Mouse (Mus musculus) spleen, postnatal 36 days (tissue): ENCODE results near the gene Trim38.

Source experiments
- DNase-seq, 2 experiments: peaks; one replicate each; pipeline ENCODE4 v3.0.0; 2022; ENCODE audit warnings: low spot score in 2 of 2, mixed read lengths in 1 of 2

Gene Trim38

DNA sequence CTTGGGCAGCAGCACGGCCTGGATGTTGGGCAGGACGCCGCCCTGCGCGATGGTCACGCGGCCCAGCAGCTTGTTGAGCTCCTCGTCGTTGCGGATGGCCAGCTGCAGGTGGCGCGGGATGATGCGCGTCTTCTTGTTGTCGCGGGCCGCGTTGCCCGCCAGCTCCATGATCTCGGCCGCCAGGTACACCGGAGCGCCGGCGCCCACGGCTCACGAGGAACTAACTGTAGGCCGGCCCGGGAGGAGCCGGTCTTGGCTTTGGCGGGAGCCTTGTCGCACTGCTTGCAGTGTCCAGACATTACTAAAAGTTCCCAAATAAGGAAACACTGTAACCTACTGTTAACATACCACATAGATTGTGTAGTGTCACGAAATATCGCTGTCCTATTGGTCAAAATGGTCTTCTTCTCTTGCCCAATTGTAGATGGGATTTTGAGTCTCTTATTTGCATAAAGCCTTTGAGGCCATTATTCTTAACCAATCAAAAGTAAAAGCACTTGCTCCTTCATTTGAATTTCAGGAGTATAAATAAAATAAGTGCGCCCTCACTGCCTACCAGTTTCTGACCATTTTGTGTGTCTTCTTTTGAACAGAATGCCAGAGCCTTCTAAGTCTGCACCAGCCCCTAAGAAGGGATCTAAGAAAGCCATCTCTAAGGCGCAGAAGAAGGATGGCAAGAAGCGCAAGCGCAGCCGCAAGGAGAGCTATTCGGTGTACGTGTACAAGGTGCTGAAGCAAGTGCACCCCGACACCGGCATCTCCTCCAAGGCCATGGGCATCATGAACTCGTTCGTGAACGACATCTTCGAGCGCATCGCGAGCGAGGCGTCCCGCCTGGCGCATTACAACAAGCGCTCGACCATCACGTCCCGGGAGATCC is 23.3 kb upstream of the Trim38 start, which contains the start of gene Hist1h2bb:
Gene Hist1h2bb, plus strand, starts transcription at position 534 of the 880 bp plus-strand sequence.
- DNase-seq: peak; percentile 76 to 87

GRCm38 (mm10) chr13:23747081-23747891 is 22.4 kb upstream of the Trim38 start:
- DNase-seq: no peak

GRCm38 (mm10) chr13:23747892-23748288 is 21.8 kb upstream of the Trim38 start:
- DNase-seq: no peak

- no peak for DNase-seq
Observed at GRCm38 (mm10) chr13:23749563-23750121, 20.1 kb upstream of the Trim38 start.

DNA sequence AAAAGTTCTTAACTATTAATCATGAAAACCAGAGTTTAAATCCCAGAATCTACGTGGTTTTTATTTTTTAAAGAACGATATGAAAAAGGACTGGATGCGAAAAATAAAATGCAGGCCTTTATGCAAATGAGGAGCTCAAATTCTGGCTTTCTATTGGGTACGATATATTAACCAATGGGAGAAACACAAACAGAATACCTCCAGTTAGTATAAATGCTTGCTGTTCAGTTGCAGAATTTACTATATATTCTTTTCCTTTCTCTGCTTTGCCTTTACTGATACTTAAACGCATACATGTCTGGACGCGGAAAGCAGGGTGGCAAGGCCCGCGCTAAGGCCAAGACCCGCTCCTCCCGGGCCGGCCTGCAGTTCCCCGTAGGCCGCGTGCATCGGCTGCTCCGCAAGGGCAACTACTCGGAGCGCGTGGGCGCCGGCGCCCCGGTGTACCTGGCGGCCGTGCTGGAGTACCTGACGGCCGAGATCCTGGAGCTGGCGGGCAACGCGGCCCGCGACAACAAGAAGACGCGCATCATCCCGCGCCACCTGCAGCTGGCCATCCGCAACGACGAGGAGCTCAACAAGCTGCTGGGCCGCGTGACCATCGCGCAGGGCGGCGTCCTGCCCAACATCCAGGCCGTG is 18.8 kb upstream of the Trim38 start, which contains the start of gene Hist1h2ab:
Gene Hist1h2ab, plus strand, starts transcription at position 288 of the 639 bp plus-strand sequence.
- DNase-seq: peak; percentile 62 to 74

DNA sequence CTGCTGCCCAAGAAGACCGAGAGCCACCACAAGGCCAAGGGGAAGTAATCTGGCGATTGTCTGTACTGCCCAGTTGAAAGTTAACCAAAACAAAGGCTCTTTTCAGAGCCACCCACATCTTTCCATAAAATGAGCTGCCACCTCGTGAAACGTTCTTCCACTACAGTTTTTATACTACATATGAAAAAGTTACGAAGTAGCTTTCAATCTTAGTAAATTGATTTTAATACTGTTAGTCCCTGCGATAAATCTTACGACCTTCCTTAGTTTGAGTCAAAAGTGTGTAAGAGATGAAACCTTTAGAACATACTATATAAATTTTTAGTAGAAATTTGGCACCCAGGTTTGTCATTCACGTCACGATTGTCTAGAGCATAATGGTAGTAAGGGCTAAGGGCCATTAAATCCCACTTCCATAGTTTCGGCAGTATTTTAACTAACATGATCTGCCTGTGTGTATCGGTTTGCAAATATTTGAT is 18.2 kb upstream of the Trim38 start:
- DNase-seq: no peak

GRCm38 (mm10) chr13:23752067-23752741 is 17.5 kb upstream of the Trim38 start, which contains the start of gene Hist1h3b:
Gene Hist1h3b (plus strand): TSS chr13:23752267.
- peak; percentile 83 to 91 for DNase-seq

DNA sequence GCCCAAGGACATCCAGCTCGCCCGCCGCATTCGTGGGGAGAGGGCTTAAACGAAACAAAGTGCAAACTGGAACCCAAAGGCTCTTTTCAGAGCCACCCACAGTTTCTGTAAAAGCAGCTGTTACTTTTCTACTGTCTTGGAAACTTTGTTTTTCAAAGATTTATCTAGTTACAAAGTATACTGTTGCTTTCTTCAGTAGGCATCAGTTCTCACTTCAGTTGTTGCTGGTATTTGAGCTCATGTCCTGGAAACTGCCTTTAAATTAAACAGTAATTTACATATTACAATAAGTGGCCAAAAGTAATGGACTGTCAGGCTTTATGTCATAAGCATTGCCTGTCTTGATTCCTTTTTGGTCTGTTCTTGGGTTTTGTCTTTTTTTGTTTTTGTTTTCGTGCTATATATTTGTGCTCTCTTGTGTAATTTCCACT is 17.0 kb upstream of the Trim38 start:
- DNase-seq: no peak

GRCm38 (mm10) chr13:23753314-23754078 is 16.2 kb upstream of the Trim38 start:
- DNase-seq: no peak

- DNase-seq: no peak
Observed at GRCm38 (mm10) chr13:23755000-23755399, 14.7 kb upstream of the Trim38 start.

- peak; percentile 93 to 97 for DNase-seq
Observed at GRCm38 (mm10) chr13:23756790-23757189, 12.9 kb upstream of the Trim38 start, which contains the start of gene Hist1h4b. Gene Hist1h4b (plus strand): TSS chr13:23757013.

GRCm38 (mm10) chr13:23757211-23757773 is 12.4 kb upstream of the Trim38 start:
- no peak for DNase-seq

GRCm38 (mm10) chr13:23757921-23758320 is 11.8 kb upstream of the Trim38 start:
- no peak for DNase-seq

GRCm38 (mm10) chr13:23759251-23759771 is 10.4 kb upstream of the Trim38 start:
- no peak for DNase-seq

DNA sequence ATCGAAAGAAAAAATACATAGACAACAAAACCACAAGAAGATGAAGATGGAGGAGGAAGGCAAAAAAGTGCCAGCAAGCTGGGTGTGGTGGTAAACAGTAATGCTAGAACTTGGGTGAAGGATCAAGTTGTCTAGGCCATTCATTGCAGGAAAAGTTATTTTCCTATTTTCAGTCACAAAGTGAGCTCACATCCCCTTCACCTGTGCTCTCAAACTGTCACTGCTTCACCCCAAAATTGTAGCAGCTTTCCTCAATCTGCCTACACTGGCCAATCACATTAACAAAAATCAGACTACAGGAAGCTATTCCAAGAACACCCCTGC is 9.8 kb upstream of the Trim38 start:
- no peak for DNase-seq

- no peak for DNase-seq
Observed at GRCm38 (mm10) chr13:23760240-23760971, 9.3 kb upstream of the Trim38 start.

DNA sequence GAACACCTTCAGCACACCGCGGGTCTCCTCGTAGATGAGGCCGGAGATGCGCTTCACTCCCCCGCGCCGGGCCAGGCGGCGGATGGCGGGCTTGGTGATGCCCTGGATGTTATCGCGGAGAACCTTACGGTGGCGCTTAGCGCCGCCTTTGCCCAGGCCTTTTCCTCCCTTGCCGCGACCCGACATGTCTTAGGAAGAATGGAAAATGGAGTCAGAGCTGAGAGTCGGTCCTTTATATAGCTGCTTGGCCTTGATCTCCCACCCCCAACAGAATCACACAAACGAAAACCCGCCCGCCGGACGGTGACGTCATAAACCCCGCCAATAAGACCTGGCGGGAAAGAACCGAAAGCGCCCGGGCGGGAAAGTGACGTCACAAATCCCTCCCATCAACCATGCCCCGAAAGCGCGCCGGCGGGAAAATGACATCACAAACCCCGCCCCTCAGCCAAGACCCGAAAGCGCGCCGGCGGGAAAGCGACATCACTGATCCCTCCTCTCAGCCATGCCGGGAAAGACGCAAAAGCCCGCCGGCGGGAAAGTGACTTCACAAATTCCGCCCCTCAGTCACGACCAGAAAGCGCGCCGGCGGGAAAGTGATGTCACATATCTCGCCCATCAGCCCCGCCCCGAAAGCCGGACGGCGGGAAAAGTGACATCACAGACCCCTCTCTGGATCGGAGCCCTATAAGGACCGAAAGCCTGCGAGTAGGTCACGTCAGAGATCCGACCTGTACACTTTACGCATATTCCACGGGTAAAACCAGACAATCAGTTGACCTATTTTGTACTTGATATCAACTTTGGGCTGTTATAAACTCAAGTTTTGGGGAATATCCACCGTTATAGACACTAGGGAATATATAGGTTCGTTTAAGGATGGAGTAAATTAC is 8.5 kb upstream of the Trim38 start, which contains the start of gene Hist1h4a:
Gene Hist1h4a, minus strand, starts transcription at position 259 of the 893 bp plus-strand sequence.
- DNase-seq: peak; percentile 96 to 97
